Mouse (Mus musculus): ENCODE results near the gene Supt5. TPM values are rescaled to one million over a fixed set of nuclear protein-coding genes. Genes with fewer than 3 reads are reported as not detected.

Supt5 gene
- polyA plus RNA-seq, 1 experiment from 2014 or later = 104 TPM

GRCm38 (mm10) chr7:28358431-28358830 lies 19.9 kb upstream of the Supt5 start:
- H3K27me3 ChIP-seq = no peaks in the 10 kb centered on the region
- peak overlapping the region; percentile 87 for H3K27ac ChIP-seq
- H3K4me1 ChIP-seq = peaks cover 28% of the 10 kb centered on the region
- no peaks in the 10 kb centered on the region for H3K9me3 ChIP-seq (replicated peaks)
- WGBS = 67% methylated on average over 7 of the region's 7 CpGs
- no peak overlapping the region for H3K4me2 ChIP-seq
- no peak for ATAC-seq (replicated peaks; ENCODE audit: low FRiP score)
- H3K4me3 ChIP-seq (replicated peaks) = no peak overlapping the region
- H3K9ac ChIP-seq = 0 out of 2 replicates have a peak overlapping the region, but pooled peaks have one; percentile 14
- peaks cover 69% of the 10 kb centered on the region for H3K36me3 ChIP-seq

- H3K36me3 ChIP-seq = peaks cover 69% of the 10 kb centered on the region
- no peak overlapping the region for H3K4me3 ChIP-seq (replicated peaks)
- H3K27ac ChIP-seq = peak overlapping the region; percentile 87
- no peaks in the 10 kb centered on the region for H3K27me3 ChIP-seq
- no peaks in the 10 kb centered on the region for H3K9me3 ChIP-seq (replicated peaks)
- peaks cover 28% of the 10 kb centered on the region for H3K4me1 ChIP-seq
- no peak overlapping the region for H3K4me2 ChIP-seq
- ATAC-seq (replicated peaks; ENCODE audit: low FRiP score) = no peak
- 0 out of 2 replicates have a peak overlapping the region, but pooled peaks have one; percentile 11 for H3K9ac ChIP-seq
- 20% methylated on average over 5 of the region's 5 CpGs for WGBS
Measured at GRCm38 (mm10) chr7:28357984-28358383, 19.4 kb upstream of the Supt5 start.

GRCm38 (mm10) chr7:28356981-28357380 lies 18.4 kb upstream of the Supt5 start:
- no peak overlapping the region for H3K4me2 ChIP-seq
- peak; percentile 60 for ATAC-seq (replicated peaks; ENCODE audit: low FRiP score)
- peak overlapping the region; percentile 21; the same call in 1 of the 2 replicates for H3K9ac ChIP-seq
- H3K27ac ChIP-seq = peak overlapping the region; percentile 87
- peaks cover 30% of the 10 kb centered on the region for H3K4me1 ChIP-seq
- H3K9me3 ChIP-seq (replicated peaks) = no peaks in the 10 kb centered on the region
- H3K36me3 ChIP-seq = peaks cover 69% of the 10 kb centered on the region
- no peak overlapping the region for H3K4me3 ChIP-seq (replicated peaks)
- WGBS = 3% methylated on average over 5 of the region's 5 CpGs
- no peaks in the 10 kb centered on the region for H3K27me3 ChIP-seq

- Histone ChIP-seq H3K27ac (no peak overlapping the region), H3K4me3 (replicated peaks) (no peak overlapping the region), H3K27me3 (no peaks in the 10 kb centered on the region), H3K9ac (no peak overlapping the region), H3K4me1 (peaks cover 36% of the 10 kb centered on the region), H3K36me3 (peaks cover 56% of the 10 kb centered on the region), H3K9me3 (replicated peaks) (no peaks in the 10 kb centered on the region), H3K4me2 (no peak overlapping the region)
- ATAC-seq (replicated peaks; ENCODE audit: low FRiP score) = no peak
- 81% methylated on average over 3 of the region's 3 CpGs for WGBS
Measured at GRCm38 (mm10) chr7:28355221-28355620, 16.7 kb upstream of the Supt5 start.

- Histone ChIP-seq H3K4me3 (replicated peaks) (no peak overlapping the region), H3K9ac (no peak overlapping the region), H3K27me3 (no peaks in the 10 kb centered on the region), H3K4me2 (no peak overlapping the region), H3K9me3 (replicated peaks) (no peaks in the 10 kb centered on the region), H3K36me3 (peaks cover 50% of the 10 kb centered on the region), H3K27ac (no peak overlapping the region), H3K4me1 (peaks cover 42% of the 10 kb centered on the region)
- WGBS = 90% methylated on average over 3 of the region's 3 CpGs
- ATAC-seq (replicated peaks; ENCODE audit: low FRiP score) = no peak
Measured at GRCm38 (mm10) chr7:28354596-28354995, 16.1 kb upstream of the Supt5 start.

- no peaks in the 10 kb centered on the region for H3K27me3 ChIP-seq
- no peak overlapping the region for H3K4me2 ChIP-seq
- no peak for ATAC-seq (replicated peaks; ENCODE audit: low FRiP score)
- peaks cover 45% of the 10 kb centered on the region for H3K36me3 ChIP-seq
- WGBS = 64% methylated on average over 3 of the region's 3 CpGs
- no peak overlapping the region for H3K4me3 ChIP-seq (replicated peaks)
- no peak overlapping the region for H3K27ac ChIP-seq
- no peak overlapping the region for H3K9ac ChIP-seq
- H3K9me3 ChIP-seq (replicated peaks) = no peaks in the 10 kb centered on the region
- peaks cover 44% of the 10 kb centered on the region for H3K4me1 ChIP-seq
Measured at GRCm38 (mm10) chr7:28354113-28354581, 15.6 kb upstream of the Supt5 start.

- Histone ChIP-seq H3K27me3 (no peaks in the 10 kb centered on the region), H3K9ac (no peak overlapping the region), H3K27ac (0 out of 2 replicates have a peak overlapping the region, but pooled peaks have one; percentile 2), H3K36me3 (peaks cover 38% of the 10 kb centered on the region), H3K4me1 (peaks cover 35% of the 10 kb centered on the region), H3K4me3 (replicated peaks) (no peak overlapping the region), H3K4me2 (no peak overlapping the region), H3K9me3 (replicated peaks) (no peaks in the 10 kb centered on the region)
- no peak for ATAC-seq (replicated peaks; ENCODE audit: low FRiP score)
- 94% methylated on average over 2 of the region's 2 CpGs for WGBS
Measured at GRCm38 (mm10) chr7:28353267-28353666, 14.7 kb upstream of the Supt5 start.

- Histone ChIP-seq H3K27me3 (no peaks in the 10 kb centered on the region), H3K9me3 (replicated peaks) (no peaks in the 10 kb centered on the region), H3K4me3 (replicated peaks) (peak overlapping the region; percentile 74), H3K36me3 (peaks cover 38% of the 10 kb centered on the region), H3K4me2 (peak overlapping the region; percentile 71), H3K27ac (no peak overlapping the region), H3K4me1 (peaks cover 20% of the 10 kb centered on the region), H3K9ac (peak overlapping the region; percentile 99)
- 33% methylated on average over 4 of the region's 4 CpGs for WGBS
- ATAC-seq (replicated peaks; ENCODE audit: low FRiP score) = no peak
Measured at GRCm38 (mm10) chr7:28351676-28352191, 13.2 kb upstream of the Supt5 start.

- Histone ChIP-seq H3K9ac (peak within 1 kb of the TSS; percentile 99), H3K27me3 (no peaks in the 10 kb centered on the region), H3K4me2 (peak within 1 kb of the TSS; percentile 71), H3K4me3 (replicated peaks) (peak within 1 kb of the TSS; percentile 74), H3K4me1 (peaks cover 18% of the 10 kb centered on the region), H3K36me3 (peaks cover 37% of the 10 kb centered on the region), H3K9me3 (replicated peaks) (no peaks in the 10 kb centered on the region), H3K27ac (peak within 1 kb of the TSS; percentile 94)
- WGBS = under 1% methylated on average over 50 of the region's 50 CpGs
- ATAC-seq (replicated peaks; ENCODE audit: low FRiP score) = peak; percentile 93
Measured at GRCm38 (mm10) chr7:28350155-28350883, 11.8 kb upstream of the Supt5 start, which contains the start of gene Rps16. Rps16 (plus strand) TSS chr7:28350652.

GRCm38 (mm10) chr7:28348601-28349000 lies 10.1 kb upstream of the Supt5 start:
- no peaks in the 10 kb centered on the region for H3K27me3 ChIP-seq
- peaks cover 21% of the 10 kb centered on the region for H3K36me3 ChIP-seq
- no peak overlapping the region for H3K9ac ChIP-seq
- no peak for ATAC-seq (replicated peaks; ENCODE audit: low FRiP score)
- no peak overlapping the region for H3K4me2 ChIP-seq
- no peaks in the 10 kb centered on the region for H3K9me3 ChIP-seq (replicated peaks)
- no peak overlapping the region for H3K4me3 ChIP-seq (replicated peaks)
- H3K4me1 ChIP-seq = peaks cover 18% of the 10 kb centered on the region
- no peak overlapping the region for H3K27ac ChIP-seq
- 86% methylated on average over 7 of the region's 7 CpGs for WGBS

GRCm38 (mm10) chr7:28347746-28348145 lies 9.2 kb upstream of the Supt5 start:
- Histone ChIP-seq H3K4me2 (no peak overlapping the region), H3K4me3 (replicated peaks) (no peak overlapping the region), H3K27me3 (no peaks in the 10 kb centered on the region), H3K36me3 (peaks cover 12% of the 10 kb centered on the region), H3K27ac (no peak overlapping the region), H3K9me3 (replicated peaks) (no peaks in the 10 kb centered on the region), H3K9ac (no peak overlapping the region), H3K4me1 (peaks cover 18% of the 10 kb centered on the region)
- no peak for ATAC-seq (replicated peaks; ENCODE audit: low FRiP score)
- 66% methylated on average over 3 of the region's 3 CpGs for WGBS

- Histone ChIP-seq H3K36me3 (no peaks in the 10 kb centered on the region), H3K9me3 (replicated peaks) (no peaks in the 10 kb centered on the region), H3K9ac (no peak overlapping the region), H3K4me3 (replicated peaks) (no peak overlapping the region), H3K27me3 (no peaks in the 10 kb centered on the region), H3K4me1 (peaks cover 22% of the 10 kb centered on the region), H3K27ac (no peak overlapping the region), H3K4me2 (no peak overlapping the region)
- no peak for ATAC-seq (replicated peaks; ENCODE audit: low FRiP score)
- 11% methylated on average over 4 of the region's 4 CpGs for WGBS
Measured at GRCm38 (mm10) chr7:28344637-28345036, 6.1 kb upstream of the Supt5 start.
